Mouse (Mus musculus) spleen, adult 2 months (tissue): ENCODE measurements around the gene Cnrip1.
"Not testable (repeated sequence)": the region's sequence is repeated elsewhere in the genome, so short reads cannot be mapped to it uniquely, and the experiment has no call there.

Experiments used
- CTCF ChIP-seq: fragments of 200-500 bp; IDR thresholded peaks from 2 replicates; pipeline ENCODE4 v1.5.1; 2011; ENCODE audit warnings: mild to moderate bottlenecking, inconsistent platforms; ENCODE audit not compliant: insufficient read depth, insufficient read length, insufficient replicate concordance; ENCODE audit errors: extremely low read depth
- POLR2A ChIP-seq: fragments of 200-500 bp; IDR thresholded peaks from 2 replicates; pipeline ENCODE4 v1.6.1; 2011; ENCODE audit warnings: low read depth, low read length, inconsistent platforms

GRCm38 (mm10) chr11:17006526-17006925, 44.9 kb upstream of the Cnrip1 start:
- TF ChIP-seq CTCF, POLR2A: not testable (repeated sequence)
